Mouse (Mus musculus) brain, embryonic 18.5 days (tissue): ENCODE data around the gene Nt5dc3.

Source experiments
- DNase-seq: peaks from one replicate; pipeline ENCODE4 v3.0.0-alpha.2; 2012; ENCODE audit warnings: low read depth, low spot score

Gene Nt5dc3

DNA sequence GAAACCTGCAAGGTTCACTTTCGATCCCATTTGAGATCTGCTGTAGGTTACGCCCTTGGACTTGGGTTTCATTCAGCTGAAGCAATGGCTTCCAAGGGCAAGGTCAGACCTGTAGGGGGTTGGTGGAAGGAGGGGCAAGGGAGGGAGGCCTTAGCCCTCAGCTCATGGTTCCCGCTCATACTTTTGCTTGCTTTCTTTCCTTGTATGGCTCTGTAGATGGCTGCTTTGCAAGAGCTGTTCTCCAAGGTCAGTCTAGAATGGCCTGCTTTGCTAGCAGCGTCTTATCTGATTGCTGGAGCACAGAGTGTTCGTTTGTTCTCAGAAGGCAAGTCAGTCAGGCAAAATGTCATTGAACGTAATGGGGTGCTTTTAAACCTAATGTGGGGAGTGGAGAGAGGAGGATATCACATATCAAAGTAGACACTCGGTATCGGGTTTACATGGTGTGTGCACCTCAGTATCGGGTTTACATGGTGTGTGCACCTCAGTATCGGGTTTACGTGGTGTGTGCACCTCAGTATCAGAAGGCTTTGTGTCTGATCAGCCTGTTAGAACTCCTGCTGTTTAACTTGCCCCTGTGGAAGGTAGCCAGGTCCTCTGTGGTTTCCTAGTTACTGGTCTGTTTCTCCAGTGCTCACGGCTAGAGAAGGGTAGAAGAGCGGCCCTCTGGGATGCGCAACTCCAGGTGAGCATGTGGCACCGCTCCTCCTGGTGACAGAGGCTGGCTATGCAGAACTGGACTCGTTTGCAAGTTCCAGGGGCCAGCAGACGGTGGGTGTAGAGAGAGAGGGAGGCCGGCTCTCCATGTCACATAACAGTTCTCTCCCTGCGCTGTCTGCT lies 35.7 kb downstream of the Nt5dc3 start:
- DNase-seq = no peak

DNA sequence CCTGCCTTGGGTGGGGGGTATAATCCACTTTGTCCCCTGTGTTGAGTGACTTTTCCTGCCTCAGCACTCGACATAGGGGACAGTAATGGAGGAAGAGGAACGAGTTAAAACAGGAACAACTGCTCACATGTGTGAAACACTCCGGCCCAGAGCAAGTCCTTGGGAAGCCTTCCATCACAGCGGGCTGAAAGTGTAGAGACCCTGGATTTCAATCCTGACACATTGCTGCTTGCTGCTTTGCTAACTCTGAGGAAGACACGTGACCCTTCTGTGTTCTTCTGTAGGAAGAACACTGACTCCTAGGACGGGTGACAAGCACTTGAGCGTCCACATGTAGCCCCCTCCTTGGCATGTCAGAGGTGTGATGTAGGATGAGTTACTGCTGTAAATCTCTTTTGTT lies 36.3 kb downstream of the Nt5dc3 start:
- no peak for DNase-seq

- peak; percentile 45 for DNase-seq
Observed at GRCm38 (mm10) chr10:86819649-86820165, 40.9 kb downstream of the Nt5dc3 start.

DNA sequence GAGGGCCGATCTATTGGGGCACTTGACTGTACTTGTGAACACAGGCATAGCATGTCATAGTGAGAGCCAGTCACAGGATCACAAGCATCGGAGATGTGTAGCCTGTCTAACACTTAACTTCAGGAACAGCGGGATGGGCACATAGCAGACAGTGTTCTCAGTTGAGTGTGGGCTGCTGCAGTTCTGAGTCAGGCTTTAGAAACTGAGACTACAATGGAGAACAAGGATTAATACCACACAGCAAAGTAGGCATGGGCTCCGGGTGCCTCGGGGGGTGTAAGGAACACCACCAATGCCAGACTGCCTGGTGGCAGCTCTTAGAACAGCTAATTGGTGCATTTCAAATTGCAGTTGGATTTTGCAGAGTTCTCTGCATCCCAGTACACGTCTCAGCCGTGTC lies 42.2 kb downstream of the Nt5dc3 start:
- DNase-seq = no peak

DNA sequence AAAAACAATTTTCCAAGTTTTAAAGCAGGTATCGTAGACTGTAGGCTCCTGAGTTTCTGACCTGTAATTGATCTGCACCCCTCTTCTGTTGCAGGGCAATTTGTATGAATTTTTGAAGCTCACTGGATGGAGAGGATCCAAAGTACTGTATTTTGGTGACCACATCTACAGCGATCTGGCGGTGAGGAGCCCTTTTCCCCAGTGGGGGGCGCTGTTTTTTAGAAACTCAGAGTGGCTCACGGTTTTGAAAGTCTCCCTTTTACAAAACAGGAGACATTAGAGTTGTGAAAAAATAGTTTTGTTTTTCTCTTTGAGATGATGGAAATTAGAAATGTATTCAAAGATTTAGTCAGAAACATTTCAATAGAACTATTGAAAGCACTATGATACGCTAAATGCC lies 45.3 kb downstream of the Nt5dc3 start:
- no peak for DNase-seq

DNA sequence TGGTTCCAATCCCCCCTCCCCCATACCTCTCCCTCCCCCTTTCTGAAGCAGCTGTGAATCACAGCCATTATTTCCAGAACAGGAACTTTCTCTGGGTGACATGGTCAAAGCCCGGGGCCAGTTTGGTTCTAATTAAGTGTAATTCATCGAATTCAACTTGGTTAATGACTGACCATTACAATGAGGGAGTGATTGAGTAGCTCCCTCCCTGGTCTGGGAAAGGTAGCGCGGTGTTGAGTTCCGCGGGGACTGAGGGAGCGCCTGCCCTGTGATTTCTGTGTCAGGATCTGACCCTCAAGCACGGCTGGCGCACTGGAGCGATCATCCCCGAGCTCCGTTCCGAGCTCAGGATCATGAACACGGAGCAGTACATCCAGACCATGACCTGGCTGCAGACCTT lies 46.1 kb downstream of the Nt5dc3 start:
- DNase-seq = no peak

- no peak for DNase-seq
Observed at GRCm38 (mm10) chr10:86825871-86826522, 47.2 kb downstream of the Nt5dc3 start.

GRCm38 (mm10) chr10:86826929-86827328 lies 48.1 kb downstream of the Nt5dc3 start:
- no peak for DNase-seq

DNA sequence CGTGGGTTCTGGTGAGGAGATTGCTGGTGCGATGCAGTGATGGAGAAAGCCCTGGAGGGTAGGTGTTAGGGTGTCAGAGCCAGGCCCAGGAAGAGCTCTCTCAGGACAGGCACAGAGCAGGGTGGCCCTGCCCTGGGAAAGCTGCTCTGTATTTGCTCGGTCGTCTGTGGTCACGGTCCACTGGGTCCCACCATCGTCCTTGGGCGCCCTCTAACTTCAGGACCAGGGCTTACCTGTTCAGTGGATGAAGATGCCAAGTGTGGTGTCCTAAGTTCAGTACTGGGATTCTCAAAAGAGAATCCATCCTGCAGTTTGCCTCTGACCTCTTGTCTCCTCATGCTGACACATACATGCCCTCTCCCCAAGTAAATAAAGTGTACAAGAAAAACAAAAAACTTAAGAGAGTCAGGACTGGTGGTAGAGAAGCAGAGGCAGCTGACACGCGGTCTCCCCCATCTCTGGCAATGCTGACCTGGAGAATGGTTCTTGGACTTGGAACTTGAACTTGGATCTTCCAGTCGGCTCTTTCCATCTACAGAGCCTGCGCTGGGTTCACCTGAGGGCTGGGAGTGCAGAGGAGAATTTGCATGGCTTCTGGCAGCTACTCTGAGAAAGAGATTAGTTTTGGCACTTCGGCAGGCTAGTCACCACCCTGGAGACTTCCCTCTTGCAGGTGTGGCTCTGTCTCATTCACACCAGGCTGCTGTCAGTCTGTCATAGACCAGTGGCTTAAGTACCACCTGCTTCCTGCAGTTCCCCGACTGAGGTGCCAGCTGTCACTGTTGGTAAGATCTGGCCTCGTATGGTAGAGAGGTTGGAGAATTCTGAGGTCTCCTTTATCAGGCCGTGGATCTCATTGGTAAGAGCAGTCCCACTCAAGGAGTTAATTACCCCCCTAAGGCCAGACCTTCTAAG lies 49.7 kb downstream of the Nt5dc3 start:
- no peak for DNase-seq

GRCm38 (mm10) chr10:86829515-86829914 lies 50.7 kb downstream of the Nt5dc3 start:
- no peak for DNase-seq

- DNase-seq = peak; percentile 24
Observed at GRCm38 (mm10) chr10:86836784-86837183, 58.0 kb downstream of the Nt5dc3 start.

- no peak for DNase-seq
Observed at GRCm38 (mm10) chr10:86838827-86839226, 60.0 kb downstream of the Nt5dc3 start.

DNA sequence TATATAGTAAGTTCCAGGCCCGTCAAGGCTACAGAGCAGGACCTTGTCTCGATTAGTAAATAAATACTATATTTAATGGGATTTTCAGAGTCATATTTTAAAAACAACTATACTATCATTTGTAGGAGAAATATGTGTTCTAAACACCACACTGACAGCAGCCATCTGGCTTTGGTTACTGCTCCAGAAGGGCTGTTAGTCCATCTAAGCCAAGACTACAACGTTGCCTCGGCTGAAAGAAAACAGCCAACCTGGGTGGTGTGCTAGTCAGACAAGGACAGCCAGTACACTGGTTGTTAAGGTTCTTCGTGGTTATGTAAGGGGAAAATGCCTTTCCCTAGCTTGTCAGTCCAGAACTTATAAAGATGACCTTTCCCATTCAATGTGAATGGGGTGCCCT lies 63.9 kb downstream of the Nt5dc3 start:
- DNase-seq = no peak

- no peak for DNase-seq
Observed at GRCm38 (mm10) chr10:86846926-86847467, 68.2 kb downstream of the Nt5dc3 start.

GRCm38 (mm10) chr10:86849087-86849486 lies 70.3 kb downstream of the Nt5dc3 start:
- no peak for DNase-seq

GRCm38 (mm10) chr10:86849508-86849907 lies 70.7 kb downstream of the Nt5dc3 start:
- no peak for DNase-seq

- no peak for DNase-seq
Observed at GRCm38 (mm10) chr10:86852160-86852559, 73.4 kb downstream of the Nt5dc3 start.

GRCm38 (mm10) chr10:86853433-86853832 lies 74.6 kb downstream of the Nt5dc3 start:
- no peak for DNase-seq

DNA sequence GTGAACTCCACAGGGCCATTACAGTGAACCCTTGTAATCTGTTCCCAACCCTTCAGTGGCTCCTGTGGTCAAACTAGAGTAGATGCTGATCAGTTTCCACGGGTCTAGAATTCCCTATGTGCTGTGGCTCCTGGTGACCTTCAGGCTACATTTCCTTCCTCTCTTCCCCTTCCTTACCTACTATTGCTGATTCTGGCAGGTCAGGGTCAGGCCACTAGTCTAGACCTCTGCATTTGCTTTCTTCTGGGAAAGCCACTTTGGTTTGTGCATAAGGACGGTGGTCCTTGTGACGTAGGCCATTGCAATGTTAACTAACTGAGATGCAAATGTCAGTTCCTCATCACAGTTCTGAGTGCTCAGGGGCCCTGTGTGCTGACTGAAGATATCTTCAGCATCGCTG lies 81.6 kb downstream of the Nt5dc3 start:
- no peak for DNase-seq

DNA sequence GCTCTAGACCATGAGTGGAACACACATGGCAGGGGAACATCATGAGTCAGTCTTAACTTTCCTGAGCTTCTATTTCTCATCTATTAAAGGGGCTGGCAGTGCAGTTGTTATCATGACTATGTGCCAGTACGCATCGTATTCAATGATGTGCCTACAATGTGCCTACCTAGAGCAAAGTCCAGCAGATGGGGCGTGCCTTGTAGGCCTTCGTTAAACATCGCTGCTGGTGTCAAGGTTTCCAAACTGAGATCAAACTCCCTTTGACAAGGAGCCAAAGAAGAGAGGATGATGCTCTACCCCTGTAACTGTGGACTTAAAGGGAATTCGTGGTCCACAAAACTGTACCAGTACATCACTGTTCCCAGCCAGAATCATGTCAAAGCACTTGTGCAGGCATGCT lies 83.7 kb downstream of the Nt5dc3 start:
- DNase-seq = no peak

- no peak for DNase-seq
Observed at GRCm38 (mm10) chr10:86863429-86863828, 84.6 kb downstream of the Nt5dc3 start.

- DNase-seq = no peak
Observed at GRCm38 (mm10) chr10:86872121-86872520, 93.3 kb downstream of the Nt5dc3 start.
